Mouse (Mus musculus) embryo, embryonic 10 days (tissue): Measurements from ENCODE around the gene Dgat2.

Experiments used
- DNase-seq: peaks from one replicate; pipeline ENCODE4 v3.0.0-alpha.2; 2015; ENCODE audit warnings: low spot score

Dgat2 gene

DNA sequence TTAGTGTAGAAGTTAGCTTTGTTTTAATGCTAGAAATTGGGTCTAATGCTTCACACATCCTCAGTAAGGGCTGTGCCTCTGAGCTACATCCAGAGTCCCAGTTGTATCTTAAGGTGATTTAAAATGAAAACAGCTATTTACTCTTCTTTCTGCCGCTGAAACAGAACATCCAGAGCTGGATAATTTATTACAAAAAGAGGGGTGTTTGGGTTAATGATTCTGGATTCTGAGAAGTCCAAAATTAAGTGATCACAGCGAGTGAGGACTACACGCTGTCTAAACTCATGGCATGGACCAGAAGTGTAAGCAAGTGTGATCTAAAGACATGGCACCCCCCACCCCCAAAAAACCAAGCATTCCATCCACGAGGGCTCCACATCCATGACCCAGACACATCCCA, 11.4 kb upstream of the Dgat2 start:
- DNase-seq, result no peak

DNA sequence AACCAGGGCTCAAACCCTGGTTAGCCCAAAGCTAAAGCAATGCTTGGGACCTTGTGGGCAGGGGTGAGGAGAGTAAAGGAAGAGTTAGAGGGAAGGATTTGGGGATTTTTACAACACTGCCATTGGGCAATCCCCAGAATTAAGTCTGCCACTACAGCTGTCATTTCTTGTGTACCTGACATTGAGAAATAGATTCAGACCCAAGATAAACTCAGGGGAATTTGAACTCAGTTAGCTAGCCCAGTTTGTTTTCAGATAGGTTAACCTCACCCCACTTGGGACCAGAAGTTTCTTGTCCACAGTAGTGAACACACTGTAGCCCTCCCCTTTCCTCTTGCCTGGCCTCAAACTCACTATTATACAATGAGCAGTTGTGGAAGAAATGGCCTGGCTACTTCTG, 8.9 kb upstream of the Dgat2 start:
- DNase-seq, result no peak

DNA sequence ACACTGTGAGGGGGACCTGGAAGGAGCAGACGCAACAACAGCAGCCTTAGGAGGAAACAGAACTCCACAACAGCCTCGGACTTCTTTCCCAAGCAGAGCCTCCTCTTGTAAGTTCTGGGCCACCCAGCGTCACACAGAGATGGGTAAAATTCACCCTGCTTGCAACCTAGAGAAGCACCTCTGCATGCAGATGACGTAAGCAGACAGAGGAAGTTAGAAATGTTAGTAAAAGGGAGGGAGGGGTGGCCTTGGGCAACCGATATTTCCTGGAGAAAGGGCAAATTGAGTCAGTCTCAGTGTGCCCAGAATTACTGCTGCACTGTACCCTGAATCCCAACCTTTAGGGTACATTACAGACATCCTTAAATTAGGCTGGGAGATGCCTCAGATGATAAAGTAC, 7.4 kb upstream of the Dgat2 start:
- DNase-seq, result no peak

DNA sequence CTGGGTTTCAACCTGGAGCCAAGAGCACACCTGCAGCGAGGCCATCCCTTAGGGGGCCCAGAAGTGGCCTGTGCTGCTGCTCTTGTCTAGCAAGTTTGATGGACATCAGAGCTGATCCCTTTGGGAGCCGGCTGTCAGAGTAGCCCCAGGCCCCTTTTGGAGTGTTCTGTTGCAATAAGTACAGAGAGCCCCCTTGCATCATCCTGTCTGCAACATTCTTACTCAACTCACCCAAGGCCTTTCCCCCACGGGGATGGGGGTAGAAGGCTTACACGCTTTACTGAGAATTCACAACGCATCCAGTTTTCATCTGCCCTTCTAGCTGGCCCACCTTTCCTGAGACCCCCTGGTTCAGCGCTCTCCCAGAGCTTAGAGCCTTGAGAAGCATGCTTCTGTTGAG, 6.1 kb upstream of the Dgat2 start:
- no peak for DNase-seq

DNA sequence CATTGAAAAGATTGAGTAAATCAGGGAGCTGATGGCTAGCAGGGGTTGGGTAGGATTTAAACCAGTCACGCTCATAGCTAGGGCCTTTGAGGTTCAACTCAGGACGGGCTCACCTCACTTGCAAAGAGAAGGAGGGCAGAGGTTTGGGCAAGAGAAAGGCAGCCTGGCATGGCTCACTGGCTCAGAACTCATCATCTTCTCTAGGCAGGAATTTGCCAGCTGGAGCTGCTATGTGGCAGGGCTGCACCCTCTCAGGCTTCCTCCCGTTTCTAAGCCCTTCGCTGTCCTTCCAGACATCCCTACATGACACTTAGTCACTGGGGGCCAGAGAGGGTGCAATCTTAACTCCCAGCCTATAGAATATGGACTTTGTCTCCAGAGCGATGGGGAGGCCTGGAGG, 4.9 kb upstream of the Dgat2 start:
- no peak for DNase-seq

DNA sequence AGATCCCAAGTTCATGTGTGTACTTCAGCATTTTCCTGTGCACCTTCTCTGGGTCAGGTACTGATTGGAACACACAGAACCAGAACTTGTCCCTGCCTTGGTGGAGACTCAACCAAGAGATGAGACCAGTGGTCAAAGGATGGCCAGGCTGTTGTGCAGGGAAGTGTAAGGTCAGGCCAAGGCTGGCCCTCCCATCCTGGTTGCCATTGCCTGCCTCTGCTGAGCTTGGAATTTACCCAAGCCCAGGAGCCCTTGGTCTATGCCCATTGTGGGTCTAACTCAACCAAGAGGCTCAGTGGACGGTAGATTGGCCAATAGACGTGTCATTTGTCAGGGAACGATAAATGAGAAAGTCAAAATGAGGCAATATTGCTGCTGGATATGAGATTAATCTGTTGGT, 2.9 kb upstream of the Dgat2 start:
- DNase-seq, result no peak

DNA sequence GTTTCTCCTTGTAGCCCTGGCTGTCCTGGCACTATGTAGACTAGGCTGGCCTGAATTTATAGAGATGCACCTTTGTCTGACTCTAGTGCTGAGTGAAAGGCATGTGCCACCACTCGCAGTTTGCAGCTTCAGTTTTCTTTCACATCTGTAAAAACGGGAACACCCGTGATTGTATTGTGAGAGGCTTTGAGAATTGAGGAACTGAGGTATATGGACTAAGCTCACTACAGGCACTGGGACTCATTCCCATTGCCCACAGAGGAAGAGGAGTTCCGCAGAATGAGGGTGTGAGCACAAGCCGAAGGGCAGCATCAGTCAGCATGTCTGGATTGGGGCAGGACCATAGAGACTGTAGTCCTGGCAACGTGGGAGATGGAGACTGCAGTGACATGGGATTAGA, 1.2 kb upstream of the Dgat2 start:
- DNase-seq, result no peak

DNA sequence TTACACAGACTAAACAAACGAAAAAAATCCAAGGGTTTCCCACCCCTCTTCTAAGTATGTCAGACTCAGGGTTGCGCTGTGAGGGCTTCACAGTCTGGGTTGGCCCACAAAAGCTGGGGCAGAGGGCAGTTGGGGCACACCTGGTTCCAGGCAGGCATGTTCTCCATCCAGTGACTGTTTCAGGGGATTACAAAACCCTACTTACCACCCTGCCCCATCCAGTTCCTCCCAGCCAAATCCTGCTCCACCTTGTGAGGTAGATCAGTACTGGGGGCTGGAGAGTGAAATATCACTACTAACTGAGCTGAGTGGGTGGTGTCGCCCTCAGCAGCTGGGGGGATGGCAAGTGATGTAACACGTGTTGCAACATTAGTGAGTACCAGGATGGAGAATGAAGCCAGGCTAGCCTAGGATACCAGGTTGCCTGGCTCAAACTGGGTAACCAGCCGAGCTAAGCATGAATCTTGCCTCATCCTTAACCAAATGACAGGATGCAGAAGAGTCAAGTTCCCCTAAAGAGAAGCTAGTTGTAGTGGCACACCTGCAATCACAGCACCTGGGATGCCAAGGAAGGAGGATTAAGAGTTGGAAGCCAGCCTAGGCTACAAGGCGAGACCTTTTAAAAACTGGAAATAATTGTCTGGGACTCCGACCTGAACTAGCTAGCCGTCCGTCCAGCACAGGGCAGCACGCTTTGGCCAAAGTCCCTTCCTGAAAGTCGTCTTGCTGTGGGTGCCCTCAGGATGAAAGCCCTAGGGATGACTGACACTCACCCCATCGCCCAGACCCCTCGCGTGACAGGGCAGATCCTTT, 694 bp downstream of the Dgat2 start:
- peak; percentile 9 for DNase-seq

DNA sequence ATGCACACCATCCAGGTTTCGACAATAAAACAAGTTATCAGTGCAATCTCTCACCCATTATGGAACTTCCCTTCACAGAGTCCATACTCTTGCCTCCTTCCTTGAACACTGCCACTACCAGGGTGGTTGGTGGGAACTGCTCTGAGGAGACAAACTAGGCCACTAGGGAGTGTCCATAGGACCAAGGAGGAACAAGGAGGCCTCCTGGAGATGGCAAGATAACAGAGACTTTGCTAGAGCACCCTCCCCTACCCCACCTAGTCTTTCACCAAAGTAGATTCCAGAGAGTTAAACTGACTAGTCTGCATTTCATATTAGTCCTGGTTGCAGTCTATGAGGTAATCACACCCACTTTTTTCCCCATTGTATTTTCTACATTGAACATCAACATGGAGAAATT, 2.4 kb downstream of the Dgat2 start:
- DNase-seq, result no peak

DNA sequence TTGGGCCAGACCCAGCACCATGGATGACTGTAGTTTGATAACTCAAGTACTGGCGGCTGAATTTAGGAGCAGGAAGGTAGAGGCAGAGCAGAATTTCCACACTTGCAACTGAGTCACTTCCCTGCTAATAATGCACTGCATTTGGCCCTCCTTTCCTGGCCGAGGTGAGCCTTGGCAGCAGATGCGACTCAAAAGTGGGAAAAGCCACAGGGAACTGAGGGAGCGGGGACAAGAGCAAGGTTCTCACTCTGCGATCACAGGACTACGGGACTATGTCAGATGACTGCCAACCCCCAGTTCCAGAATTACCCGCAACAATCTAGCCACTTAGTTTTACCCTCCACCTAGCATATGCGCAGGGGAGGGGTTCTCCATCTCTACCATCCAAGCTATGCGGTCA, 3.2 kb downstream of the Dgat2 start:
- DNase-seq, result no peak

DNA sequence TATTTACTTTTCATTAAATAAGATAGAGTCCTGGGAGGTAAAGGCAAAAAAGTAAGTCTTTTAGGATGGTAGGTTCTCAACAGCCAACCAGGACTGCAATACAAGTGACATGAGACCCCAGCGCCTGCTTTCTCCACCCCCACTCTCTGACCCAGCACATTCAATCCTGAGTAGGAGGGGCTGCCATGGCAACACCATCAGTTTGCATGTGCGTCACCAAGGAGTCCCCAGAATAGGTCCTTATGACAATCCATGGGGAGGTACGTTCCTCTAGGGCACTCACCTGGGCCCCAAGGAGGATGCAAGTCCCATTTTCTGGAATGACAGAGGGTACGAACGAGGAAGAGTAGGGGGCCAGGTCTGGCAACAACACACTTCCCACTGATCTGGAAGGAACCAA, 5.1 kb downstream of the Dgat2 start:
- no peak for DNase-seq

DNA sequence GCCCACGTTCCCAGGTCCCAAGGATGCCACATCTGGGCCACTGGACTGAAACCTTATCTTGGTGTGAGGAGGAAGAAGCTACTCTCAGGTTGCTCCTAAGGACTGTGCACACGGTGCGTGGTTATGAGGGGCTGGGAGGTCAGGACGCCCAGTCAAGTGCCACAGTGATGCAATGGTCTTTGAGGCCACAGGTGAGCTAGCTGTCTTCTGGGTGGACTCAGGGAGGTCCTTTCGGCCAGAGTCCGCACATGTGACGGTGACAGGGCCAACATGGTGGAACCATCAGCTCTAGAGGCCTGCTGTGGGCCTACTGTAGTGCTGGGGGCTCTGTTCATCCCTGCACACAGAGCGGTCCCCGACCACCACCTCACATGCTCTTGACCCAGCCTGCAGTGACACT, 6.9 kb downstream of the Dgat2 start:
- DNase-seq, result no peak

DNA sequence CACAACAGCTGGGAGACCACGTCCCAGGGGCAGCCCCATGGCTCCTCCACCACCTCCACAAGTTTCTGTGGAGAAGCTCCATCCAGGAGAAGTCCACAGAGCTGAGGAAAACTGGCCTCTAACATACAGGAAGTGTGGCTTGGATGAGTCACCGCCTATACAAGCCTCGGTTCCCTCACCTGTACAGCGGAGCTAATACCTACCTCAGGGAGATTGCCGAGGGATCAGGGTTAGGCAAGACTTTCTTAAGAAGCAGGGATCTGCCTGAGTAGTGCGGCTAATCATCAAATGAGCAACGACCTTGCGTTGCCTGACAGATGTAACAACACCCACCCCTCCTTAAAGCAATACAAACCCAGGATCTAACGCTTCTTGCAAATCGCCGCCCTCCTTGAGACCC, 7.4 kb downstream of the Dgat2 start:
- no peak for DNase-seq

DNA sequence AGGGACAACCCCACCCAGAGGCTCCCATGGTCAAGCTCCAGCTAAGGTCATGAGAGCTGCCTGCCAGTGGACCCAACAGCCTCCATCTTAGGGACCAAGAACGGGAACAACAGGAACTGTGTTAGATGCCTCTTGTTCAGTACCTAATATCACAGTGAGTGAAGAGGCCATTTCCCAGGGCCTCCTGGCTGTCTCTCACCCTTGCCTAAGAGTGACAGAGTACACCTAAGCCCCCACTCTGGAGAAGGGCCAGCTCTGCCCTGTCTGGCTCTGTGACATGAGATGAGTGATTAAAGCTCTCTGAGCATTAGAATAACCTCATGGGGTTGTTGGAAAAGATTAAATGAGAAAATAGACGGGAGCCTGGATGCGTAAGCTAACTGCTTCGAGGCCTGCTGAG, 8.5 kb downstream of the Dgat2 start:
- no peak for DNase-seq

DNA sequence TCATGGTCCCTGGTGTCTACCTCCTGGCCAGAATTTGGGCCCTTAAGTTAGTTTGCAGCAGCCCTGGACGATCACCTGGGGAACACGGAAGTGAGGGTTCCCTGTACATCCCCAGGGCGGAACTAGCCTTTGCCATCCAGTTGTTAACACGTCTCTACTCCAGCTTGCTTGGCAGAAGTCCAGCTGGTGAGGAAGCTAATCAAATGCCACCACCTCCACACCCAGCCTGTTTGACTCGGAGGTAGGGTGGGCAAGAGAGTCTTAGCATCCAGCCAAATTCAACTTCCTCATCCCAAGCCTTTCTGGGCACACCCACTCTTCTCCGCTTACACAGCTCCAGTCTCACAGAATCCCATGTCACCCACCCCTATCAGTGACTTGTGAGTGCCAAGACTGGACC, 9.6 kb downstream of the Dgat2 start:
- no peak for DNase-seq

DNA sequence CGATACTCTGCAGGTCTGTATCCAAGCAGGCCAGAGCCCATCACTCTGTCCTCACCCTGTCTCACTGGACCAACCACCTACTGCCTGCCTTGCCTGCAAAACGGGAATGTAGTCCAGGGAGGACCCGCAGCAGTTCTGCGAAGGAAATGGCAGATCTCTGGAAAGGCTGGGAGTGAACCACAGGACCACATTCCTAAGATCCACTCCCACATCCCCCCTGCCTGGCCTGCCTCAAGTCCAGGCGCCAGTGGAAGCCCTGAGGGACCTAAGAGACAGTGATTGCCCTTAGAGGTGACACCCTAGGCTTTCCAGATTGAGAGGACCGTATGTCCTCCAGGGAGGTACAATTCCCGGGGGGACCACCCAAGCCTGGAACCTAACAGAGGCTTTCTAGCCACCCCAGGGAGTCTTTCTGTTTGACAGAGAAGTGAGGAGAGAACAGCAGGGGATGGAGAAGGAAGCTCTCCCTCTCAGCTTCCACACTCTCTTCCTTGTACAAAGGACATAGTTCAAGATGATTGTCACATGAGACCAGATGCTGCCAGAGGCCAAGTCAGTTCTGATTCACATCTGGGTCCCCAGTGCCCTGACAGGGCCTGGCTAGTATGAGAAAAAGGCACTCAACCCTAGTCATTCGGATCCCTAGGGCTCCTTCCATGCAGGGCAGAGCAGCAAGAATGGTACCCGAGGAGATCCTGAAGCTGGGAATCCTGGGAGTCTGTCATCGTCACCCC, 10.6 kb downstream of the Dgat2 start:
- no peak for DNase-seq

DNA sequence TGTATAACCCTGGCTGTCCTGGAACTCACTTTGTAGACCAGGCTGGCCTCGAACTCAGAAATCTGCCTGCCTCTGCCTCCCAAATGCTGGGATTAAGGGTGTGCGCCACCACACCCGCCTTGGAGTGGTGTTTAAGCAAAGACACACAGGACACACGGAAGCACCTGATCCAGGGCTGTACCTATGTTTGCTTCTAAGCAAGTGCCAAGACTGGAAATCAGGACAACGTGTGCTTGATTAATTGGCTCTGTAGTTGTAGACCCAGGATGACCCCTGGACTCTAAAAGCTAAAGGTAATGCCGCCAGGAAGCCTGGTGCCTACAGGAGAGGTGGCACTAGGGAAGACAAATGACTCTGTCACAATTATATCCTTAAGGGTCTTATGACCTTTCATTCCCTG, 12.0 kb downstream of the Dgat2 start:
- no peak for DNase-seq

DNA sequence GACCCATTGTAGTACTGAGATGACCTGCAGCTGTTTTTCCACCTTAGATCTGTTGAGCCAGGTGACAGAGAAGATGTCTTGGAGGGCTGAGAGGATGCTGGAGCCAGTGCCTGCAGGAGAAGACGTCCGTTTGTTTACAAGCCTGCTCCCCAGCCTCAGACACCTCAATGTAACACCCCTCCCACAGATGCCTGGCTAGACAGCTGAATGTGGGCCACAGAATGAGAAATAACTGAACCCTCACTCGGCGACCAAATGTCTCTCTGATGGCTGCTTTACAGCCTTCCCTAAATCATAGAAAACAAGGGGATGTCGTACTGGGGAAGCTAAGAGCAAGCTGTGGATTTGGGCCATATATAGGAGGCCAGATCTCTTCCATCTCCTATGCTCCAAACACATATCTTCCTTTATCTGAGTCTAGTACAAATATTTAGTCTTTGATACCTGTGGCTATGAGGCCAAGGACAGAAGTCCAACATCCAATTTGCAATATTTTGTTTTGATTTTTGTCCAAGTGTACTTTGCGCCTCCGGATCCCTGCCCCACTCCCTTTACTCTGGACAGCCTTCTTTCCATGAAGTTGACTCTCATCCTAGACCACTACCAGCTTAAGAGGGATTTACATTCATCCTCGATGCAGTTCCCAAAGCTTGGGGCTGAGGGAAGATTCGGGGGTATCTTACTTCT, 12.7 kb downstream of the Dgat2 start:
- DNase-seq, result no peak

DNA sequence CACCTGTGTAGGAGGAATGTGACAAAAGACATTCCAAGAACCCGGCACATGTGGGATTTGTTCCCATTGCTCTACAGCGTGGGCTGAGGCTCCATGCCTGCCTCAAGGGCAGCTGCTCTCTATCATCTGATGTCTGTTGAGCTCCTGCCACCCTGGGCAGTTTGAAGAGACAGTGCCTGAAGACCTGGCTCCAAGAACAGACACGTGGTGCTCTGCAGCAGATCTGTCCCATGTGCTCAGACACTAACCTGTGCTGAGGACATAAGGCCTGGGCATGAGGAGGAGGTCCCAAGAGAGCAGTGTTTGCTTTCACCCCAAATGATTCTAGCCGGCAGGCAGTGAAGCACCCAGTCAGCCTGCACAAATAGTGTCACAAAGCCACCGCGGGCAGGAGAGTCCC, 13.8 kb downstream of the Dgat2 start:
- DNase-seq, result no peak

DNA sequence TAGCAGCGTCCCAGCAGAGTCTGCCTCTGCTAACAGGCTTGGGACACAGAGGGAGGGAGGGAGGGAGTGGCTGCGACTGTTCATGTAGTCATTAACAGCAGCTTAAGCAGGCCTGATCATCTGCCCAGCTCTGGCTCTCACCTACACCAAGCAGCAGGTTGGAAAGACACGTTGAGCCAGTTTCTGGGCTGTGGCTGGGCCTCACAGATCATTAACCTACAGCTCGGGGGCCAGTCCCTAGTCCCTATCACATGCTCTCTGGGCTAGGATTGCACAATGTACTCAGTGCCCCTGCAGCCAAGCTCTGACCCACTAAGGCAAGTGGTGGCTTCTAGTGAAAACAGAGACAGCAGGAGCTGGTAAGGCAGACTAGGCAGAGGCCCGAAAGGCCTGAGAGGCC, 14.6 kb downstream of the Dgat2 start:
- DNase-seq, result peak; percentile 31

DNA sequence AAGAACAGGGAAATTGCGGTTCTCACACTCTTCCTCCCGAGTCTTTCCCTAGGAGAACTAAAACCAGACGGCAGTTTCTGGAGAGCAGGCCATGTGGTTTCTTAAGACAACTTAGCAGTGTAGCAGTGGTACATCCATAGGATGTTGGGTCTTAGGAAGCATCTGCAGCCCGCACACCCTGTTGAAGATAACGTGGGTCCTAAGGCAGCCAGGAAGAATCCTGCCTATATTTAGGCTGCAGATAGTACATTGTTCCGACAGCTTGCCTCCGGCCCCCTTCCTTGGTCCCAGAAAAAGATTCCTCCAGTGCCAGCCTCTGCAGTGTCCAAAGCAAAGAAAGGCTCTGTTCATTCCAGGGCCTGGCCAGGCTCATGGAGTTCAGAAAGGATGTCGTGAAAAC, 16.4 kb downstream of the Dgat2 start:
- no peak for DNase-seq

DNA sequence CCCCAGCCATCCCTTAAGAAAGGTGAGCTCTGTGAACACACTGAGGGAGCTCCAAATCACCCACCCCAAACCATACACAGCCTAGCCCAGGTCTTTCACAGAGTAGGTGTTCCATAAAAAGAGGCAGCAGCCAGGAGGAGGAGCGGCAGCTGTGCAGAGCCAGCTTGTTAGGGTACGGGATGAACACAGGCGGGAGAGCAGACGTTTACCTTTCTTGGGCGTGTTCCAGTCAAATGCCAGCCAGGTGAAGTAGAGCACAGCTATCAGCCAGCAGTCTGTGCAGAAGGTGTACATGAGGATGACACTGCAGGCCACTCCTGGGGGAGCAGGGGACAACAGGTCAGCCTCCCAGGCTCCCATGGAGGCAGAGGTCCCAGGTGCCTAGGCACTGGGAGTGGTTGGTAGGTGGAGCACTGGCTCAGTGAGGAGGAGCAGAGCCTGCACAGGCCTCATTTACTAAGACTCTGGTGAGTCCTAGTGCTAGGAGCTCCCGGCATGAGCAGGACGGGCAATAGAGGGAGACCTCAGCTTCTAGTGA, 17.6 kb downstream of the Dgat2 start:
- DNase-seq, result no peak

DNA sequence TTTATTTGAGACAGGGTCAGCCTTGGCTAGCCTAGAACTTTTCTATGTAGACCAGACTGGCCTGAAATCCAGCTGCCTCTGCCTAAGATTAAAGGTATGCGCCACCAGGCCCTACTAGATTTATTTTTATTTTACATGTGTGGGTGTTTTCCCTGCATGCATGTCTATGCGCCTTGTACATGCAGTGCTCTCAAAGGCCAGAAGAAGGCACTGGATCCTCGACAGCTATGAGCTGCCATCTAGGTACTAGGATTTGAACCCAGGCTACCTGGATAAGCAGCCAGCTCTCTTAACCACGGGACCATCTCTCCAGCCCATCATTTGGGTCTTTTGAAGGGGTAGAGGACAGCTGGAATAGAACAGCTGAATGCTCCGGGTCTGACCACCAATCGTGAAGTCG, 20.1 kb downstream of the Dgat2 start:
- DNase-seq, result no peak
